Mouse (Mus musculus): ENCODE data around the gene Rasgef1a. TPM values are rescaled to one million over a fixed set of nuclear protein-coding genes. Genes with fewer than 3 reads are reported as not detected.

The Rasgef1a gene
- polyA plus RNA-seq, 1 experiment from 2014 or later = 0.19 TPM

GRCm38 (mm10) chr6:118012317-118012700, 1.1 kb downstream of the Rasgef1a start:
- no peaks in the 10 kb centered on the region for H3K36me3 ChIP-seq (ENCODE audit: control insufficient read depth, insufficient read depth, low read length)
- H3K27ac ChIP-seq (replicated peaks in 1 of 2; ENCODE audit: control insufficient read depth in 1 of 2, insufficient read depth in 1 of 2, low read depth in 2 of 2, low read length in 2 of 2) = no peak overlapping the region
- no peak overlapping the region for H3K9ac ChIP-seq (ENCODE audit: low read length)
- WGBS = 55% methylated on average over 3 of the region's 3 CpGs
- H3K4me1 ChIP-seq (ENCODE audit: control insufficient read depth in 2 of 2, insufficient read depth in 2 of 2, low read length in 2 of 2) = 0 out of 4 replicates have a peak, but pooled peaks cover 0 to 2% of the 10 kb centered on the region in 2 experiments
- no peak for ATAC-seq (ENCODE audit: insufficient number of reproducible peaks, insufficient read depth, low FRiP score, low read depth)
- H3K4me3 ChIP-seq (ENCODE audit: control insufficient read depth in 1 of 2, insufficient read depth in 1 of 2, low read depth in 1 of 2, low read length in 2 of 2) = no peak overlapping the region
- H3K9me3 ChIP-seq (ENCODE audit: control insufficient read depth, low read length) = no peaks in the 10 kb centered on the region
- H3K4me2 ChIP-seq (ENCODE audit: low read length) = no peak overlapping the region
- H3K27me3 ChIP-seq (ENCODE audit: control insufficient read depth, insufficient read depth, low read length) = peaks cover 52% of the 10 kb centered on the region

DNA sequence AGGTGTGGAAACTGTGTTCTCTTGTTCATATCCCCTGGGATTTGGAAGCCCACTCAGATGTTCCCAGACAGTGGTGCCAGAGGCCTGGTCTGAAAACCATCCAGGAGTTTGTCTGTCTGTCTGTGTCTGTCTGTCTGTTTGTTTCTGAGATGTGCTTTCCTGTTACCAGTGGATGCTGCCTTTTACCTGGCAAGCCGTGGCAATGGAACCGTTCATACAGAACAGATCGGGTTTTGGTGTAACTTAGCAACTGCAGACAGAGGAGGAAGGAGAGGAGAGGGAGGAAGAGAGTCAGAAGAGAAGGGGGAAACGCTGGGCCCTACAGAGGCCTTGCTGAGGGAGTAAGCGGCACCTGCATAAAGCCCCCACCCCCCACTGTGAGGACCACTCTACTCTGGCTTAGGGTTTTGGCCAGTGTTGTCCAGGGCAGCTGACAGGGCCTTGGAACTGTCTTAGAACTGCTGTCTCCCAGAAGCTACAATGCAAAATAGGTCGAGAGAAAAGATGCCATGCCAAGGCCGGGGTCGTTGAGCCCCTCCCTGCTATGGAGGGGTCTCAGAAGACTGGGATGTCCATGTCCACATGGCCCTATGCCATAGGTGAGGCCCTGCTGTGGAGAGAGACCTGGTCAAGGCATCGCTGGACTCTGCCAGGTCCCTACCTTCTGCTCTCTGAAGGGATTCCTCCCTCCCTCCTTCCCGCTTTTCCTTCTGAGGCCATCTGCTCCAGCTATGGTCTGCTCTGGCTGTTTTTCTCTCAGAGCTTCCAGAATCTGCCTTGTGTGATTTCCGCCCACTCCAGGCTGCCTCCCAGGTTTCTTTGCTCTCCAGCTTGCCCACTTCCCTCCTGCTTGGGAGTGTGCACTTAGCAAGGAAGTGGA, 2.0 kb downstream of the Rasgef1a start:
- Histone ChIP-seq H3K27ac (replicated peaks in 1 of 2; ENCODE audit: control insufficient read depth in 1 of 2, insufficient read depth in 1 of 2, low read depth in 2 of 2, low read length in 2 of 2) (no peak overlapping the region), H3K36me3 (ENCODE audit: control insufficient read depth, insufficient read depth, low read length) (no peaks in the 10 kb centered on the region), H3K4me3 (ENCODE audit: control insufficient read depth in 1 of 2, insufficient read depth in 1 of 2, low read depth in 1 of 2, low read length in 2 of 2) (no peak overlapping the region), H3K4me2 (ENCODE audit: low read length) (no peak overlapping the region), H3K9ac (ENCODE audit: low read length) (no peak overlapping the region), H3K27me3 (ENCODE audit: control insufficient read depth, insufficient read depth, low read length) (peaks cover 52% of the 10 kb centered on the region), H3K9me3 (ENCODE audit: control insufficient read depth, low read length) (no peaks in the 10 kb centered on the region), H3K4me1 (ENCODE audit: control insufficient read depth in 2 of 2, insufficient read depth in 2 of 2, low read length in 2 of 2) (0 out of 4 replicates have a peak, but pooled peaks cover 0 to 2% of the 10 kb centered on the region in 2 experiments)
- ATAC-seq (ENCODE audit: insufficient number of reproducible peaks, insufficient read depth, low FRiP score, low read depth) = no peak
- WGBS = 64% methylated on average over 11 of the region's 11 CpGs

- H3K4me3 ChIP-seq (ENCODE audit: control insufficient read depth in 1 of 2, insufficient read depth in 1 of 2, low read depth in 1 of 2, low read length in 2 of 2) = no peak overlapping the region
- H3K9ac ChIP-seq (ENCODE audit: low read length) = no peak overlapping the region
- ATAC-seq (ENCODE audit: insufficient number of reproducible peaks, insufficient read depth, low FRiP score, low read depth) = no peak
- peaks cover 52% of the 10 kb centered on the region for H3K27me3 ChIP-seq (ENCODE audit: control insufficient read depth, insufficient read depth, low read length)
- 0 out of 4 replicates have a peak, but pooled peaks cover 0 to 2% of the 10 kb centered on the region in 2 experiments for H3K4me1 ChIP-seq (ENCODE audit: control insufficient read depth in 2 of 2, insufficient read depth in 2 of 2, low read length in 2 of 2)
- H3K9me3 ChIP-seq (ENCODE audit: control insufficient read depth, low read length) = no peaks in the 10 kb centered on the region
- WGBS = 65% methylated on average over 4 of the region's 4 CpGs
- H3K4me2 ChIP-seq (ENCODE audit: low read length) = no peak overlapping the region
- H3K36me3 ChIP-seq (ENCODE audit: control insufficient read depth, insufficient read depth, low read length) = no peaks in the 10 kb centered on the region
- no peak overlapping the region for H3K27ac ChIP-seq (replicated peaks in 1 of 2; ENCODE audit: control insufficient read depth in 1 of 2, insufficient read depth in 1 of 2, low read depth in 2 of 2, low read length in 2 of 2)
Measured at GRCm38 (mm10) chr6:118014881-118015280, 3.6 kb downstream of the Rasgef1a start.

DNA sequence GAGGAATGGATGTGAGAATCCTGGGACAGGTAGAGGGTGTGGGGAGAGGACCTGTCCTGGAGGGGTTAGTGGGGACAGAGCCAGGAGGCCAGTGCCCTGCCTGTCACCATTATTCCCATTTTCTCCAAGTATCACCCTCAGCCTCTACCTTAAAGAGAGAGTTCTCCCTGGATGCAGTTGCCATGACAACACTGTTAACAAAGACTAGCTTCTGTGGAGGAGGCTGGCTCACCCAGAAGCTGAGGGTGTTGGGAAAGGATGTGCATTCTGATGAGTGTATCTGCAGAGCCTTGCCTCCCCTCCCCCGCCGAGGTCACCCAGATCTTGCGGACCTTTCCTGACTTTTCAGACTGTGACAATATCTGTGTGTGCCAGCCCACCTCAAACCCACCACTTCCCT, 4.7 kb downstream of the Rasgef1a start:
- no peak for ATAC-seq (ENCODE audit: insufficient number of reproducible peaks, insufficient read depth, low FRiP score, low read depth)
- WGBS = 61% methylated on average over 3 of the region's 3 CpGs
- Histone ChIP-seq H3K27me3 (ENCODE audit: control insufficient read depth, insufficient read depth, low read length) (peaks cover 43% of the 10 kb centered on the region), H3K9ac (ENCODE audit: low read length) (no peak overlapping the region), H3K9me3 (ENCODE audit: control insufficient read depth, low read length) (no peaks in the 10 kb centered on the region), H3K4me1 (ENCODE audit: control insufficient read depth in 2 of 2, insufficient read depth in 2 of 2, low read length in 2 of 2) (0 out of 4 replicates have a peak, but pooled peaks cover 0 to 2% of the 10 kb centered on the region in 2 experiments), H3K4me3 (ENCODE audit: control insufficient read depth in 1 of 2, insufficient read depth in 1 of 2, low read depth in 1 of 2, low read length in 2 of 2) (no peak overlapping the region), H3K36me3 (ENCODE audit: control insufficient read depth, insufficient read depth, low read length) (no peaks in the 10 kb centered on the region), H3K27ac (replicated peaks in 1 of 2; ENCODE audit: control insufficient read depth in 1 of 2, insufficient read depth in 1 of 2, low read depth in 2 of 2, low read length in 2 of 2) (no peak overlapping the region), H3K4me2 (ENCODE audit: low read length) (no peak overlapping the region)

DNA sequence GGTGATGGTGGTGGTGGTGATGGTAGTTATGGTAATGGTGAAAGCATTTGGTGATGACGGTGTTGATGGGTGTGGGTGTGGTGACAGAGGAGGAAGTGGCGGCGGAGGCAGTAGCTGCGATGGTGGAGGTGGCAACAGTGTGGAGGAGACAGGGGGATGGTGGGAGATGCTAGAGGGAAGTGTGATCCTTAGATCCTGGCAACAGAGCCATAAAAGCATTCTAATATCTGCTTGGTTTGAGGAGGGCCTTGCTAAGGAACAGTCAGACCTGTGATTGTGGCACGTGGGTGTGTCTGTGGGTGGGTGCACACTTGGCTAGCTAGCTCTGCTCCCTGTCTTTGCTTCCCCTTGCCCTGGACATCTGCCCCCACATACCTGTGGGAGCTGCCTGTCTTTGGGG, 7.4 kb downstream of the Rasgef1a start:
- no peaks in the 10 kb centered on the region for H3K9me3 ChIP-seq (ENCODE audit: control insufficient read depth, low read length)
- H3K4me1 ChIP-seq (ENCODE audit: control insufficient read depth in 2 of 2, insufficient read depth in 2 of 2, low read length in 2 of 2) = no peaks in the 10 kb centered on the region
- no peak overlapping the region for H3K4me3 ChIP-seq (ENCODE audit: control insufficient read depth in 1 of 2, insufficient read depth in 1 of 2, low read depth in 1 of 2, low read length in 2 of 2)
- no peak overlapping the region for H3K27ac ChIP-seq (replicated peaks in 1 of 2; ENCODE audit: control insufficient read depth in 1 of 2, insufficient read depth in 1 of 2, low read depth in 2 of 2, low read length in 2 of 2)
- no peak overlapping the region for H3K9ac ChIP-seq (ENCODE audit: low read length)
- ATAC-seq (ENCODE audit: insufficient number of reproducible peaks, insufficient read depth, low FRiP score, low read depth) = no peak
- peaks cover 18% of the 10 kb centered on the region; the same call in 1 of the 2 replicates for H3K27me3 ChIP-seq (ENCODE audit: control insufficient read depth, insufficient read depth, low read length)
- no peak overlapping the region for H3K4me2 ChIP-seq (ENCODE audit: low read length)
- WGBS = 42% methylated on average over 5 of the region's 5 CpGs
- H3K36me3 ChIP-seq (ENCODE audit: control insufficient read depth, insufficient read depth, low read length) = no peaks in the 10 kb centered on the region

DNA sequence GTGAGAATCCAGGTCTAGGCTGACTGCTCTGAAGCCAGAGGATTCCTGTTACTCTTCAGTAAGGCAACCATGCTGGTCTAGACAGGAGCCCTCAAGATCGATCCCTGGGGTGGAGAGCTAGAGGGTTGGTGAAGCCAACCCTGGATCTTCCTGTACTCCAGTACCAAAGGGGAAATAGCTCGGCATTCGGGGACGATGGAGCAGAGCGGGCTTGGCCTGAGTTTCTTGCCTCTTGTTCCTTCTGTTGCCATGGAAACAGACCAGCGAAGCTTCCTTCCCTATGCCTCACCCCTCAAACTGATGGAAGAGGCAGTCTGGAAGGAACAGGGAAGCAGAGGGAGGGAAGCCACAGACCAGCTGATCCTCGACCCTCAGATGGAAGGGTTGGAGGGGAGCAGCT, 8.3 kb downstream of the Rasgef1a start:
- WGBS = 43% methylated on average over 7 of the region's 7 CpGs
- no peaks in the 10 kb centered on the region for H3K9me3 ChIP-seq (ENCODE audit: control insufficient read depth, low read length)
- H3K36me3 ChIP-seq (ENCODE audit: control insufficient read depth, insufficient read depth, low read length) = no peaks in the 10 kb centered on the region
- H3K4me3 ChIP-seq (ENCODE audit: control insufficient read depth in 1 of 2, insufficient read depth in 1 of 2, low read depth in 1 of 2, low read length in 2 of 2) = no peak overlapping the region
- no peak for ATAC-seq (ENCODE audit: insufficient number of reproducible peaks, insufficient read depth, low FRiP score, low read depth)
- H3K9ac ChIP-seq (ENCODE audit: low read length) = no peak overlapping the region
- H3K4me1 ChIP-seq (ENCODE audit: control insufficient read depth in 2 of 2, insufficient read depth in 2 of 2, low read length in 2 of 2) = no peaks in the 10 kb centered on the region
- H3K27me3 ChIP-seq (ENCODE audit: control insufficient read depth, insufficient read depth, low read length) = peaks cover 10% of the 10 kb centered on the region; the same call in 1 of the 2 replicates
- no peak overlapping the region for H3K4me2 ChIP-seq (ENCODE audit: low read length)
- H3K27ac ChIP-seq (replicated peaks in 1 of 2; ENCODE audit: control insufficient read depth in 1 of 2, insufficient read depth in 1 of 2, low read depth in 2 of 2, low read length in 2 of 2) = no peak overlapping the region

DNA sequence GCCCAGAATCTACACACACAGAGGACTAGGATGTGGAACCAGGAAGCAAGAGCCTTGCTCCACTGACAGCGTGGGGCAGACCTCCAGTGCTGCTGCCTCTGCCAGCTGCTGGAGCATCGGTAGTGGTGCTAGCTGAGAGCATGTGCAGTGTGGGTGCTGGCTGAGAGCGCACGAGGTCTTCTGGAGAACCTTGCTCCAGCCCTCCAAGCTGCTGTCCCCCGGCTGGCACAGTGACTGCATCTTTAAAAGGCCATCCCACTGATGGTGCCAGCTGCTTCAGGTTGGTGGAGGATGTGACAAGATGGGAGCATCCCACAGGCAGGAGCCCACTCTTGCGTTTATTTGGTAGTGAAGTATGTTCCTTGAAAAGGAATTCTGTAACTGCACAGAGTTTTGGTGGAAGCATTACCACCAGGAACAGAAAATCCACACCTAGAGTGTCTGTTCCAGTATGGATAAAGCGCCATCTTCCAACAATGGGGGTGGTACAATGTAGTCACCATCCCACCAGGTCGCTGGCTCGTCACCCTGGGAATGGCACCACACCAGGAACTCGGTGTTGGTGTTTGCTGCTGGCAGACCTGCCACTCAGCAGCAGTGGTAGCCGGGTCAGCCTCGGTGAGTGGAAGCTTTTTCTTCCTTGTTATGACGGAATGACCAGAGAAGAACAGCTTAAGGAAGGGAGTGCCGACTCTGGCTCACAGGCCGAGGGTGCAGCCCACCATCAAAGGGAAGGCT, 11.8 kb downstream of the Rasgef1a start:
- Histone ChIP-seq H3K9me3 (ENCODE audit: control insufficient read depth, low read length) (no peaks in the 10 kb centered on the region), H3K36me3 (ENCODE audit: control insufficient read depth, insufficient read depth, low read length) (no peaks in the 10 kb centered on the region), H3K4me2 (ENCODE audit: low read length) (no peak overlapping the region), H3K4me1 (ENCODE audit: control insufficient read depth in 2 of 2, insufficient read depth in 2 of 2, low read length in 2 of 2) (no peaks in the 10 kb centered on the region), H3K27ac (replicated peaks in 1 of 2; ENCODE audit: control insufficient read depth in 1 of 2, insufficient read depth in 1 of 2, low read depth in 2 of 2, low read length in 2 of 2) (no peak overlapping the region), H3K4me3 (ENCODE audit: control insufficient read depth in 1 of 2, insufficient read depth in 1 of 2, low read depth in 1 of 2, low read length in 2 of 2) (no peak overlapping the region), H3K9ac (ENCODE audit: low read length) (no peak overlapping the region), H3K27me3 (ENCODE audit: control insufficient read depth, insufficient read depth, low read length) (no peaks in the 10 kb centered on the region)
- WGBS = 60% methylated on average over 15 of the region's 15 CpGs
- no peak for ATAC-seq (ENCODE audit: insufficient number of reproducible peaks, insufficient read depth, low FRiP score, low read depth)
